Mouse (Mus musculus) frontal cortex, postnatal 36 days (tissue): ENCODE data around the gene Itga3.

ENCODE experiments used
- DNase-seq, 2 experiments: peaks; one replicate each; pipeline ENCODE4 v3.0.0; 2022; ENCODE audit warnings: low spot score in 2 of 2

Gene Itga3

DNA sequence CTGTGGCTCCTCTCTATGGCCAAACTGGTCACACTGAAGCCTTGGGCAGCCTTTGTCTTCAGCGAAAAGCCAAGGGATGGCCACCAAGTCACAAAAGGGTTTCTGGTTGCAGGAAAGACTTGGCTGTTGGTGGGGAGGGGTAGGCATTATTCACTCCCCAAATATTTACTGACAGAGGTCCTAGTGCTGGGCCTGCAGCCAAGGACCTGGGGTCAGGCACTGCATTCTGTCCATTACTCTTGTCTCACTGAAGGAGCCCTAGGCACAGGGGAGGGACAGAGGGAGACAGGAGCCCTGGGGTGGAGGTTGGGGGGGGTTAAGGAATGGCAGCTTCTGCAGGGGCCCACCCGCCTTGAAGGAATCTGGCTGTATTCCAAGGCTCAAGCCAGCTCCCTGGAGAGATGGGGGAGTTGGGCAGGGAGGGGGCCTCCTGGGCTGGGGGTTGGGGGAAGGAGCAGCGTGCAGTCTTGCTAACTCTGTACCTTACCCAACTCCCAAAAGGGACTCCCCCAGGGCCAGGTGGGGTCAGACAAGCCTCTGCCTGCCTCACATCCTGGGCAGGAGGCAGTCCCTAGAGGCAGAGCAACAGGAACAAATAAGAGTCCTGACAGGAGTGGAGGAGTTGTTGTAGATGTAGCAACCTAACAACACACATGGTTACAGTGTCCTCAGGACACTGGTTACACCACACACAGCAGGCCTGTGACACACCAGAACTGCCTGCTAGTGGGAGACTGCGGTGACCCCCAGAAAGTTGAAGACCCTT, 20.2 kb upstream of the Itga3 start:
- DNase-seq, result no peak

- DNase-seq, result no peak
These were observed 19.0 kb upstream of the Itga3 start for GRCm38 (mm10) chr11:95095596-95095995.

GRCm38 (mm10) chr11:95093077-95093476, 16.5 kb upstream of the Itga3 start:
- DNase-seq, result no peak

DNA sequence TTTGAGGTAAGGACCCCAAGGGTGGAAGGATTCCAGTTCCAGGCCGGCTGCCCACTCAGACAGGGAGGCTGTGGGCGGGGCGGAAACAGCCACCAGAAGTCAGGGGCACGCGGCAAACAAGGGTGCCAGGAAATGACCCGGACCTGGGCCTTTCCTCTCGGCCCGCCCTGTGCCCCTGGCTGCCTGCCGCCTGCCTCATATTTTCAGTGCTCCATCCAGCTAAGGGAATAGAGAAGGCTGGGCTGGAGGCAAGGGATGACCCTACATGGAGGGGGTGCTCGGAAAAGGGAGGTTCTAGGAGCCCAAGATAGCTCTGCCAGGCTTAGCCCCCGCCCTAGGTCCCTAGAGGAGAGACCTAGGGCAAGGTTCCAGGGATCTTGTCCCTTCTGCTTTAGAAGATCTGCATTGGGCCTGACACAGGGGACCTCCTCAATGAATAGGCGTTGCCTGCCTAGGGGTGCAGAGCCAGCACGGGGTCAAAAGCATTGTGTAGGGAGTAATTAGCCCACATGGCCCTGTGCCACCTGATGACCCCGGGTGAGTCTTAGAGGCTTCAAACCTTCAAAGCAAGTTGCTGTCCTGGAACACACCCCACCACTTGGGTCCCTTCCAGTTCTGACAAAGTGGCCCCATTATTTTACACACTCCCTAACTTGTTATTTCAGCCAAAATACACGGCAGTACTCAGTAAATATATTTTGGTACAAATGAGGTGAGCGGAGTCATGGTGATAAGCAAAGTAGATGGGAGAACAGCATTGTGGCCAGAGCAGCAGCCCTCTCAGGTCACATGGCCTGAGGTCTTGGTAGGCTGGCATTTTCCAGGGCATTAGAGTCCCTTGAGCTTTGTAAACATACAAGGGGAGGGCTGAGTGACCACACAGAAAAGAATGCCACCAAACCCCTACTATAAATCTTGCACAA, 12.5 kb upstream of the Itga3 start:
- no peak for DNase-seq

DNA sequence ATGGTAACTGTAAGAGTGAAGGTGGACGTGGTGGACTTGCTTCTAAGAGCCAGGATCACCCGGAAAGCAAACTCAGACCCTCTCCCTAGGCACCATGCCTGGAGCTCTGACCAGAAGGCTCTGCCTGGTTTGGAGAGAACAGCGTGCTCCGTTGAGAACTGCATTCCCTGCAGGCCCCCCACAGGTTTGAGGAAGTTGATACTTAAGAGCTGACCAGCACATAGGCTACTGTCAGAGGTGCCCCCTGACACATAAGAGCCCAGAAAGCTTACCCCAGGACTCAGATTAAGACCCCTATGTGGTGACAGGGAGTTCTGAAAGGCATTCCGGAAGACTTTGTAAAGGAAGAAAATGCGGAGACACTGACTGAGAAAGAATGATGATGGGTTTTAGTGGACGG, 11.7 kb upstream of the Itga3 start:
- DNase-seq, result no peak

GRCm38 (mm10) chr11:95087301-95088228, 11.0 kb upstream of the Itga3 start:
- DNase-seq, result no peak

DNA sequence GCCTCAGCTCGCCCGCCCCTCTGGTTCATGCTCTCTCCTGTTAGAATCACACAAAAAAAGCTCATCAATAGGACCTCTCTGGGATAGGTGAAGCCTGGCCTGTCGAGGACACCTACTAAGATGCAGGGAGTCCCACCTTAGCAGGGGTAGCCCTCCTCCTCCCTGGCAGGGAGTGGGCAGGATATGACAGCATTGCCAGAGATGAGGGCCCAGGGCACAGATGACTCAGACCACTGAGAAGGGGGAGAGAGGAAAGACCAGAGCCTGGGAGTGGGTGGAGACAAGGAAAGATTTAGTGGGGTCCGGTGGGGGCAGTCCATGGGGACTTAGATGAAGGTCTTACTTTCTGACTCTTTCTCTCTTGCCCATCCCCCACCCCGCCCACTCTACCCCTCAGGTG, 9.6 kb upstream of the Itga3 start:
- DNase-seq, result no peak

DNA sequence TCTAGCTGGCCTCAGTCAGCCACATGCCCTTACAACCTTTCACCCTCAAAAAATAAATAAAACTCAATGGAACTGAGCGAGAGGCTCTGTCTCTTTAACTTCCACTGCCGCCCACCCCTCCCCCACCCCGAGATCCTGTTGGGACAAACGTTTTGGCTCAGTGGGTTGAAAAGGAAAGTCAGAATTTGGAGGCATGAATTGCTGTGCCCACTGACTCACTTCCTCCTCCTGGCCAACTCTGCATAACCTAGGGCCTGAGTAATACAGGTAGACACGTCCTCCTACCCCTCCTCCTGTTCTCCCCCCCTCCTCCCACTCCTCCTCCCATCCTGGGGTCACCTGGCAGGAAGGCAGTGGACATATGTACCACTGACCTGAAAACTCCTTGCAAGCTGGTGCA, 9.1 kb upstream of the Itga3 start:
- DNase-seq, result no peak

DNA sequence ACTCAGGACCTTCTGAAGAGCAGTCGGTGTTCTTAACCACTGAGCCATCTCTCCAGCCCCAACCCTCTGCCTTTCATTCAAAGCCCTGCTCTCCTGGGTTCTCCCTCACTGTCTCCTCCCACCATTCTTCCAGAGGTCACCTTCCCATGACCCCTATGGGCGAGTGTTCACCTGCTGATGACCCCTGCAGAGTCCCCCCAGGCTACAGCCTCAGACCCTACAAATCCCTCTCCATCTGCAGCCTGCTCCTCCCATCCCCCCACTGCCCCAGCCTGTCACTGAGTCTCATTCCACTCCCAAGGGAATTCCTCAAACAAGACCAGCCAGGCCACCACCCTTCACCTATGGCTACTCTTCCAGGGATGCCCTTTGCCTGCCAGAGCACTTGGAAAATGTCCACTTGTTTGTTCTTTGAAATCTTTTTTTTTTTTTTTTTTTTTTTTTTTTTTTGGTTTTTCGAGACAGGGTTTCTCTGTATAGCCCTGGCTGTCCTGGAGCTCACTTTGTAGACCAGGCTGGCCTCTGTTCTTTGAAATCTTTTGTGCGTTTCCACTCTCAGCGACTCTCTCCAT, 8.3 kb upstream of the Itga3 start:
- no peak for DNase-seq

DNA sequence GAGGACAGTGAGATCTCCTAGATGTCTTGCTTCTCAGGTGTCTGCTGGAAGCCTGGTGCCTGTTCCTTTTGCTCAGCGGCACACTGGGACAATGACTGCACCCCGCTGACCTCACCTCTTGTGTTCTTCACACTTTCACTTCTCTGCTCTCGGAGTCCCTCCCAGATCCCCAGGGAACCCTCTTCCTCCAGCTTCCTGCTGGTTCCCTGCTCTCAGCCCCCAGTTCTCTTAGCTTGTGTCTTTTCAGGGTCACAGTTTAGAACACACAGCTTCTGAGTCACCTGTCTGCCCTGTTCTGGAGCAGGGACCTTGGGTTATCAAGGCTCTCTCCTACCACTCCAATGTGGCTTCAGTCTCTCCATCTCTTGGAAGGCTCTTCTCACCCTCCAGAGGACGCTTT, 7.6 kb upstream of the Itga3 start:
- no peak for DNase-seq

GRCm38 (mm10) chr11:95082896-95083295, 6.3 kb upstream of the Itga3 start:
- DNase-seq, result no peak

DNA sequence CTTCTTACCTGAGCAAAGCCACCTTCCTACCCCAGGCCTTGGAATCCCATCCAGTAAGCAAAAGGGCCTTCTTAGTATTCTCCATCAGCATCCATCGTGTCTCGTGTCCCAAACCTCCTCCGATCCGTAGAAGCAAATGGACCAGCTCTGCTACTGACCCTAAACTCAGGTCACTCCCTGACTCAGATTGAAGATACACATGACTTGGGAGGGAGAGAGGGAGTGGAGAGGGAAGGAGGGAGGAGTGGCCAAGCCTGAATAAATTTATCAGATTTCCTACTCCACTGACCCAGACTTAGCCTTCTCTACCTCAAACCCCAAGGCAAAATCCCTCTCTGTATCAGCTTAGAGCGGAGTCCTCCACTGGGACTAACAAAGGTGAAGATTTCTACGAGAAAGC, 4.2 kb upstream of the Itga3 start:
- no peak for DNase-seq

DNA sequence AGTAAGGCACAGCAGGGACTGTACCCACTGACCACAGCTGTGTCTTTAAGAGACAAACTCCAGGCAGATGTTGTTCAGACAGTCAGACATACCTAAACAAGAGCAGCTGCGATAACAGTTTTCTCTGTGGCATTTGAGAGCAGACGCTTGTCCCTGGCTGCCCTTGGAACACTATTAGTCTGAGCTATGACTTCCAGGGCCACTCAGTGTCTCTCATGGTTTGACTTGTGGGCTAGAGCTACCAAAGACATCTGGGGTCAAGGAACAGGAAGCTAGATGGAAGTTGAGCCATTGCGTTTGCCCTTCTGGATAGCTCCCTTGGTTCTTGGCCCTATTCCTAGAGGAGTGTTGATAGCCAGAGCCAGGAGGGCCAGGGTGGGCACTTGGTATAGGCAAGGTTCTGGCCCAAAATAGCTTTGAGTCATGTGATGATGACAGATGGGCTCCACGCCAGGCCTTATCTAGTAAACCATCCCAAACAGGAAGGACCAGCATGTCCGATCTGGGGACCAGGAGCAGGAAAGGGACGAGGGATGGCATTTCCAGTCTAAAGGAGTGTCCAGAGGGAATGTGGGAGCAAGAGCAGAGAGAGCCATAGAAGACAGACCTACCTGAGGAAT, 2.8 kb upstream of the Itga3 start:
- no peak for DNase-seq

DNA sequence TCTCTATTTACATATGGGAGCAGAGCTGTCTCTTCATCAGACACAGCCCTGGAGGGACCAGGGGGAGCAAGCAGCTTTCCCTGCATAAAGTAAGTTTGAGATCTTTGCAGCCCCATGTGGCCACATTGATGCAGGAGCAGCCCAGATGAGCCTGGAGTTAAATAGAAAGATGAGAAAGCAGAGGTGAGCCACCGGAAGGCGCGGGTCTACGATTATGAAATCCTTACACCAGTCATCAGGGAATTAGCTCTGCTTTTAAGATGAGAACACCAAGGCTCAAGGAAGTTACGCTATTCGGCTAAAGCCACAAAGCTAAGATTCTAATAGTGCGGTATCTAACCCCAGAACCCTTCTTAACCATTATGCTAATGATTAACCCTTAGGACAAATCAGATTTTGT, 1.4 kb upstream of the Itga3 start:
- DNase-seq, result no peak

GRCm38 (mm10) chr11:95076041-95076535, 513 bp downstream of the Itga3 start:
- DNase-seq, result peak; percentile 47 to 50

- no peak for DNase-seq
These were observed 1.2 kb downstream of the Itga3 start for GRCm38 (mm10) chr11:95075197-95076040.

GRCm38 (mm10) chr11:95074694-95075093, 1.9 kb downstream of the Itga3 start:
- DNase-seq, result no peak

DNA sequence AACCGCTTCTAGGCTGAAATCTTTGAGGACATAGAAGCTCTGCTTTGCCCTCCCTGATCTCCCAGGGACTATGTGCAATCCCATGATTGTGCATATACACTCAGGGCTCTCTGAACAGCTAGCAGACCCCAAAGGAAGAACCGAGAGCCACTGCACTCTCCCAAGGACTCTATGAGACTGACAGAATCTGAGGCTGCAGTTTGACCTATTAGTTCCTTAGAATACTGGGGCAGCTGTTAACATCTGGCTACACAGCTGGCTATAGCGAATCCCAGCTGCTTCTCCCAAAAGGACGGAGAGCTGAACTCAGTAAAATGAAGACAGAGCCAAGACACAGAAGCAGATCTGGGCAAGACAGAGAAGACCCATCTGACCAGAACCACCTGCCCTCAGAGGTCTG, 2.8 kb downstream of the Itga3 start:
- DNase-seq, result no peak

DNA sequence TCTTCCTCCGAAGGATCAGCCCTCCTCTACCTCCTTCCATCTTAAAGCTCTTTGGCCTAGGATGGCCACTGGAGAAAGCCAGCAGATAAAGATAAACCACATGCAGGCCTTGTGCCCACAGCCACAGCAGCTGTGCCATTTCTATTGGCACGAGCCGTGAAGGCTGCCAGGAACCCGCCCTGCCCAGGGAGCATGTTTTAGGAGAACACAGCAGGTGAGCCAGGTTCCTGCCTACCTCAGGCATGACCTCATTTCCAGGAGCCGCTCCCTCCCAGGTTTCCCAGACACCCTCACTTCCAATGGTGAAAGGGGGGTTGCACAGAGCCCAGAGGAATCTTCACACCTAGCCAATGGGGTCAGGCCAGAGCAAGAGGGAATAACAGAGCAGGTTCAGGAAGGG, 3.8 kb downstream of the Itga3 start:
- no peak for DNase-seq

DNA sequence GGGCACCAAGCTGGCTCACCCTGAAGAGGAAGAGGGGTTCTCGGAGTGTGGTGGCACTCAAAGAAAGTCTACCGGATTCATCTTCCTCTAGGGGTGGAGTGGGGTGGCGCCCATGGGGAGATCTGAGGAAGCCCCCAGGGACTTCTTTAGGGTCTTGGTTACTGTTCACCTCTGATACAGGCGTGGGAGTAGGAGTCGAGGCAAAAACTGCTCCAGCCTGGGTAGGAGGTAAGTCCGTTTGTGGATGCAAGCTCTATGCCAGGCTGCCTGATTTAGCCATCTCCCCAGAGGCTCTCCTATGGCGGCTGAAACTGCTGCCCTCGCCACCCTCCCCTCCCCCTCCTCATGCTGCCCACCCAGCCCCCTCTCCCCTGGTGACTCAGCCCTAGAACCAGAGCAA, 4.5 kb downstream of the Itga3 start:
- DNase-seq, result no peak
